Mouse (Mus musculus) brain, embryonic 14.5 days (tissue): ENCODE measurements around the gene Ube2ql1. TPM values are rescaled to one million over a fixed set of nuclear protein-coding genes. Genes with fewer than 3 reads are reported as not detected.

Source experiments
- DNase-seq: peaks from one replicate; pipeline ENCODE4 v3.0.0-alpha.2; 2011; ENCODE audit warnings: low read depth
- CTCF ChIP-seq: fragments of 200-500 bp; IDR thresholded peaks from 2 replicates; pipeline ENCODE4 v1.5.1; 2012; ENCODE audit warnings: inconsistent platforms, mild to moderate bottlenecking, moderate library complexity, borderline replicate concordance; ENCODE audit not compliant: insufficient read depth, insufficient read length; ENCODE audit errors: extremely low read depth
- POLR2A ChIP-seq: fragments of 200-500 bp; IDR thresholded peaks from 2 replicates; pipeline ENCODE4 v1.6.1; 2012; ENCODE audit warnings: mild to moderate bottlenecking, inconsistent platforms, borderline replicate concordance; ENCODE audit not compliant: poor library complexity, insufficient read depth, insufficient read length, severe bottlenecking; ENCODE audit errors: extremely low read depth
- polyA plus RNA-seq: library from polyadenylated mRNA; depleted of rRNA; stranded (reverse); fragments of >200 nt; gene quantifications from 2 replicates; pipeline ENCODE4 v1.2.3, GENCODE M21; 2012; rRNA removed

Gene Ube2ql1
- polyA plus RNA-seq, 1 experiment = 122 TPM

DNA sequence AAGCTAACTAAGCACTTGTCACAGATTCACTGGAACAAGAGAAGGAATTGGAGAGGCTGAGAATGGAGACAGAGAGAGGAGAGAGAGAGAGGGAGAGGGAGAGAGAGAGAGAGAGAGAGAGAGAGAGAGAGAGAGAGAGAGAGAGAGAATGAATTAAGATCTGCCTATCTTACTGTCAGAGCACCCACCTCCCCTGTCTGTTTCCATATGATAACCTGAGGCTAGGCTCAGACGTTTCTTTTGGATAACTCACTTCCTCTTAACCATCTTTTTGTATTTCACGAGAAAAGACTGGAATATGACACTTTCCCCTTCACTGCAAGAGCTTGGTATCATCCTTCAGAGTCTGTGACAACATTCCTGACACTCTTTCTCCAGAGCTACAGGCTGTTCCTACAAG lies 32.8 kb downstream of the Ube2ql1 start:
- TF ChIP-seq POLR2A (no peak), CTCF (no peak)
- DNase-seq = no peak

DNA sequence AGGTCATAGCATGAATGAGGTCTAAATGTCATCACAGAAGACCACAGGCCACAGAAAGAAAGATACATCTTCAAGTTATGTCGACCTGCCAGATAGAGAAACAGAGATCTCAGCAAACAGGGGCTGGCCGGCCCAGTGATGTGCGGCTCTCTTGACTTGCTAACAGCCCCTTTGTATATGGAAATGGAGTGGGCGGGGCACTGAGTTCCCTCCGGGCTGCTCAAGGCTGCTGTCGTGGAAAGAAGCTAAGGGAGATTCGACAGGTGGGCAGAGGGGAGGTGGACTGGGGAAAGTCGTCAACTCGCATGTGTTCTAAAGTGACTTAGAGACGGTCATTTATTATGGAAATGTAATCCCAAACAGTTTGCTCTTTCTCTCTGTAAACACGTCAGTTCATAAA lies 36.2 kb downstream of the Ube2ql1 start:
- DNase-seq = peak; percentile 26
- no peak for TF ChIP-seq CTCF
- TF ChIP-seq POLR2A = no peak

DNA sequence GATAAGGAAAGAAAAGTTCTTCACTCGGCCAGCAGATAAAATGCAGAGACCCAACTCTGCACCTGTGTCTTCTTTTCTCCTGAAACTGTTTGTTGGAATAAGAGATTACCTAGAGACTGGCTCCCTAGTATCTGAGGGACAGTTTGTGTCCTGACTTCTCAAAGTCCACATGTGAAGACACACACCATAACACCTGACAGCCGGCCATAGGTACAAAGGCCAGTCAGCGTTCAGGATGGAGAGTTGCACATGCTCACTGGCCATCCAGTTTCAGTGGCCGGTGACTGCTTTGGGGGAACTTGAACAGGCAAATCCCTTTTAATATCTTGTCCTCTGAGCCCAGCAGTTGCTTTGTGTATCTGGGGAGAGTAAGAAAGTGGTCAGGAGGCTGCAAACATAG lies 38.3 kb downstream of the Ube2ql1 start:
- no peak for DNase-seq
- TF ChIP-seq POLR2A (no peak), CTCF (no peak)

DNA sequence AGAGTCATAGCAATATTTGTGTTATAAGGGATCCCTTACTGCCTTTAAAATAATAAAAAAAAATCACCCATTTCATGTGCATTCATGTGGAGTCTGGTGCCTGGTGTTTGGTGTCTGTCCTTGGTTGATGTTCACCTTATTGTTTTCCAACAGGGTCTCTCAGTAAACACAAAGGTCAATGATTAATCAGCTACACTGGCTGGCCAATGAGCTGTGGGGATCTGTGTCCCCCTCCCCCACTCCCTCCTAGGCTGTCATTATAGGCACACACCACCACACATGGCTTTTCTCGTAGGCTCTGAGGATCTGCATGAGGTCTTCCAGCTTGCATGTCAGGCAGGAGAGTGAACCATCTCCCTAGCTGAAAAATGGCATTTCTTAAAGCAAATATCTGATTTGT lies 38.9 kb downstream of the Ube2ql1 start:
- no peak for DNase-seq
- TF ChIP-seq CTCF (no peak), POLR2A (no peak)

DNA sequence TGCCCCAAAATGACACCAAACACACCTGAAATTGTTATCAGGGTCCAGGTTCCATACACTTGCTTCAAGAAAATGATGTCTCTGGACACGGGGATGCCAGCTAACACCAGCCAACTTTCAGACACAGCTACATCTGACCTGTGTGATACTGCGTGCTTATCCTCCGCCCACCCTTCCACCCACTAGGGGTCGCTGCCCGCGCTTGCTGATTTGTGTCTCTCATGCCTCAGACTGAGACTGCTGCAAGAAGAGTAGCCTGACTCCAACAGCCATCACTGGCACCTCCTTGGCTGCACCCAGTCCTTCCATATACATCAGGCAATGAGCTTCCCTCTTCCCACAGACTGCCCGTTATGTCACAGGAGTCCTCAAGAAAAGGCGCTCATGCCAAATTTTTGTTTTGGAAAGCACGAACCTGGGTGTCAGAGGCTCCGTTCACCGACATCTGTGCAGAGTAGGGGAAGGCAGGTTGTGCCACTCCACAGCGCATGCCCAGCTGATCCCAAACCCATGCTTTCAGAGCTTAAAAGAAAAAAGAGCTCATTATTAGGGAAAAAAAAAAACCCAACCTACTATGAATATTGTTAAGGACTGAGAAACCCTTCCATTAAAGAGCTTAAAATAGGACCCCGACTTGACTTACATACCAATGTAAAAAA lies 43.2 kb downstream of the Ube2ql1 start:
- TF ChIP-seq POLR2A = no peak
- peak; percentile 92 for TF ChIP-seq CTCF
- DNase-seq = peak; percentile 87

DNA sequence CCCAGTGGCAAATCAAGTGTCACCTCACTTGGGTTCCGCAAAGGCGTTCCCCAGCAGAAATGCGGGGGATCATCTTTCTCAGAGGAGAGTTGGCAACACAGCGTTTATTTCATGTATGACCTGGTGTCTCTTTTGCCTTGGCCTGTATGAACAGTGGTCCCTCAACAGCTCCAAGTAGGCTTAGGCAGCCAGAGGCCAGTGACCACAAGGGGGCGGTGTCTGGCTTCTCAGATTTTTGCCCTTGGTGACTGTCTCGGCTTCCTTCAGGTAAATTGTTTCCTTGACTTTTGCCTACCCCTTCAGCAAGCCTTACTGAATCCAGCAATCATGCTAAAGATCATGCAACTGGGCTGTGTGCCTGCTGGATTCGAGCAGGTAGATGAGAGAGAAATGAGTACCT lies 48.6 kb downstream of the Ube2ql1 start:
- peak; percentile 68 for DNase-seq

DNA sequence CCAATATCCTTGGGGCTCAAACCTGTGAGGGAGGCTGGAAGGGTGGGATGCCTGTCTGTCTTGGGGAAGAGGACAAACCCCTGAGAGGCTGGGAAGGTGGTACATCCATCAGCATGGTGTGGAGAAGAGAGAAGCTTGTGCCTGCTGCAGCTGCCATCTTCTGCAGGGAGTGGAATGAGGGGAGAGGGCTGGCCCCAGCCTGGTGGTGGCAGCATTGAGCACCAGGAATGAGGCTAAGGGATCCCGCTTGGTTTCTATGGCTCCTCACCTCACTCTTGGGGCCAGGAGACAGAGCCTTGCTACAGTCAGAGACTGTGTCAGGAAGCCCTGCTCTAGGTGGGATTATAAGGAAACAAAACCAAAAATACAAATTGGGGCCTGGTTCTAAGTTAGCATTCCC lies 52.7 kb downstream of the Ube2ql1 start:
- DNase-seq = no peak
- TF ChIP-seq POLR2A = no peak
- peak; percentile 50 for TF ChIP-seq CTCF

More for the DNA sequence above, 48.6 kb downstream of the Ube2ql1 start:
- TF ChIP-seq POLR2A (no peak), CTCF (peak; percentile 78)

DNA sequence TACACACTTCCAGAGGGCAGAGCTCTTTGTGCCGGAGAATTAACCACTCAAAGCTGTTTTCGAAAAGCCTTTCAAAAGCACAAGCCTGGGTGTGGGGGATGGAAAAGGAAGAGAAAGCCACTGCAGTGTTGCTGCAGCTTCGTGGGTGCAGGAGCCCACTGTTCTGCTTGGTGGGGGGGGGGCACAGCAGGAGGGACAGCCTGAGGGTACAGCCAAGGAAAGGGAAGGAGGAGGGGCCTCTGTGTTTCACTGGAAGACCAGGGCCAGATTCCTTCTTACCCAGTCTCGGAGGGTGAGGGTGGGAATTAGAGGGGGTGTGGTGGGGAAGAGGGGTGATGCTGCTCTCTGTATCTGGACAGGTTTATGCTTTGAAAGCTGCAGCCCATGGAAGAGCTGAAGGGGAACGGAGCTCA lies 54.3 kb downstream of the Ube2ql1 start:
- no peak for TF ChIP-seq POLR2A

DNA sequence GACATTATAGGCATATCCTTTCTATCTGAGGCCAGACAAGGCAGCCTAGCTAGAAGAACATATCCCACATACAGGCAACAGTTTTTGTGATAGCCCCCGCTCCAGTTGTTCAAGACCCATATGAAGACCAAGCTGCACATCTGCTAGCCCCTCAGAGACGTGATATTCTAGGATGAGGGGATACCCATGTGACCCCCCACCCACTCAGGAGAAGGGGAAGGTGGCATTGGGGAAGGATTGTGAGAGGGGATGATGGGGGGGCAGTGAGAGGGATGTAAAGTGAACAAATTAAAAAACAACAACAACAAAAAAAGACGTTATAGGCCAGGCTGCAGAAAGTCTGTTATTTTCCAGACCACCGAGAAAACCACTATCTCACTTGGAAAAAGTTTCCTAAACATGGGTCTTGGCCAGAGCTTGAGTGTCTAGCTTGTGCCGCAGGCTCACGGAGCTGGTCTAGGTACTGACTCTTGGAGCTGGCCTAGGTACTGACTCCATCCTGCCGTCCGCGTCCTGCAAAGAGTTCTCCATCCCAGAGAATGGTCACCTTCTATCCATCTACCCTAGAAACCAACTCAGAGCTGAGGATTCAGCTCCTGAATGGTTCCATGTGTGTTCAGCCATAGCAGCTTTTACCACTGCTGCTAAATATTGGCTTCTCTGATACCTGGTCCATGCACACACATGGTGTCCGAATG lies 65.6 kb downstream of the Ube2ql1 start:
- no peak for TF ChIP-seq CTCF
- TF ChIP-seq POLR2A = no peak
- no peak for DNase-seq

More for the DNA sequence above, 54.3 kb downstream of the Ube2ql1 start:
- peak; percentile 76 for DNase-seq

DNA sequence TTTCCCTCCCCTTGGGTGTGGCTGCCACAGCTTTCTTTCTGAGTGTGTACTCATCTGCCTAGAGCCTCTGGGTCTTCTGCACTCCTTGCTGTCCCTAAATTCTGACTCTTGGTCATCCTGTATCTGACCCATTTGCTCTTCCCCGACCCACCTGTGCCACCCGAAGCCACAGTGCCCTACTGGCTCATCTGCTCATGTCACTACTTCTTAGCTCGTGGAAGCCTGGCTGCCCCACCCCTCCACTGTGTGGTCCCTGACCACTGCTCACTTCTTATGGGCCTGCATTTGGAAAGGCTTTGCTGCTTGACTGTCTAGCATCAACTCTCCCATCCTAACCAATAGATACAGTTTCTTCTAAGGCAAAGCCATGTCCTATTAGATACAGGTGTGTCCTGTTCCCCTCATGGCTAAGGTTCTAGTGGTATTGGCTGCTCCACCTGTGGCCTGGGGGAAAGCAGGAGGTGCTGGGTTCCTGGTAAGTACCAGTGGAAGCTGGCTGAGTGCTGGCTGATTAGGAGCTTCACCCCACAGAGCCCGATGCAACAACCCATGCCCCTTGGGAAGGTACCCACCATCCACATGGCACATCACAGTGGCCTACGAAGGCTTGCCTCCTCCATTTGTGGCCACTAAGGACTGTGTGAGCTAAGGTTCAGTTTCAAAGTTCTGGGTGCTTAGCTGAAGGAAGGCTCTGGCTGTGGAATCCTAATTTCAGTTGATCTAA lies 66.3 kb downstream of the Ube2ql1 start:
- TF ChIP-seq CTCF (no peak), POLR2A (no peak)
- DNase-seq = no peak

DNA sequence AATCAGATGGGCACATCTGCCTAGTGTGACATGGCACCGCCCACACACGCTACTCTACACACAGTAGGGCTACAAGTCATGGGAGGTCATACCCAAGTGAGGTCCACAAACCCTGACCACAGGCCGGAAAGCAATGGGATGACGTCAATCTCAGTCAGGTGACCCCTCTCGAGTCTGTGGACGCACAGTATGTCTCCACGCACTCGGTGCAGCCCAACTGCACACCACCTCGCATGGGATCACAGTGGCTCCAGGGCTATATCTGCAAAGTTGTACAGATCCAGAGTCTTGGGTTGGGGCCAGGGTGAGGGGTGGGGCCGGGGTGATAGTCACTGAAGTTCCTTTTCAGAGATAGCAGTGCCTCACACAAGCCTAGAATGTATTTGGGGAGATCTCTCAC lies 67.1 kb downstream of the Ube2ql1 start:
- no peak for DNase-seq
- TF ChIP-seq CTCF (no peak), POLR2A (no peak)

DNA sequence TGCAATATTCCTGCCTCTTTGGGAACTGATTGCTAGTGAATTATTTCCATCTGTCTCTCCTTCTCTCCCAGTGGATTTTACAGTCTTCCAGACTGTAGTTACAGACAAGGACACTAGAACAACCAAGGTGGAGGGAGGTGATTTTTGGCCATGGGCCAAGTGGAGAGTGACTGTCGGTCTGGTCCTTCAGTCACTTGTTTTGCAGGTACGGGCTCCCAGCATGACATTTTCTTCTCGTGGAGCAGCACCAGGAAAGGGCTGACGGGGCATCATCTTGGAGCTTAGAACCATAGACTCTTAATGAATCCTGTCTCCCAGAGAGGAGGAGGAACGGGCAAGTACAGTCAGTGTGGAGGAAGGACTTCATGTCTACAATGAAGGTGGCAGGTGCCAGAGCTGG lies 67.6 kb downstream of the Ube2ql1 start:
- DNase-seq = no peak
- TF ChIP-seq CTCF = no peak
- TF ChIP-seq POLR2A = no peak

DNA sequence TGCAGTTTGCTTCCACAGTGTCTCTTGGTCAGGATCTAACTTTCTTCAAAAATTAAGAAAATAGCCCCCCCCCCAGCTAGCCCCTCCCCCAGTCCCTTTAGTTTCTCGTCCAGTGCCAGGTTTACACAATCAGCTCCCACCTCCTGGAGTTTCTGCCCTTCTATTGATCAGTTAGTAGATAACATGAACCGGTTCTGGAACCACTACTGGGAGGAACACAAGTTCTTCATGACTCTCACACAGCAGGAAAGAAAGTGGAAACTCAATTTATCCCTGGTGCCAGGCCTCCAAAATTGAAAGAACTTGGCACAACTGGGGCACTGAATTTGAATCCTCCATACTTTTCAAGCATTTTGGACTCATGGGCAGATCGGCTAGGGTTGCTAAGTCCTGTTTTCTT lies 85.2 kb downstream of the Ube2ql1 start:
- no peak for DNase-seq

More for the DNA sequence above, 85.2 kb downstream of the Ube2ql1 start:
- no peak for TF ChIP-seq POLR2A
- no peak for TF ChIP-seq CTCF

Other genes starting within 250 kb of the Ube2ql1 start
- gene Nsun2, start 206.1 kb downstream of the Ube2ql1 start, polyA plus RNA-seq = 79.8 and 85.4 TPM in 2 replicates
- 28.7 and 34.5 TPM in 2 replicates for gene Tent4a, start 205.3 kb downstream of the Ube2ql1 start, polyA plus RNA-seq
- gene Srd5a1, start 128.4 kb downstream of the Ube2ql1 start, polyA plus RNA-seq = 13.5 and 14.1 TPM in 2 replicates
- gene Med10, start 62.5 kb upstream of the Ube2ql1 start, polyA plus RNA-seq = 72.4 and 95.3 TPM in 2 replicates